Mouse (Mus musculus): ENCODE measurements around the gene Wwc2. TPM values are rescaled to one million over a fixed set of nuclear protein-coding genes. Genes with fewer than 3 reads are reported as not detected.

The Wwc2 gene
- polyA plus RNA-seq, 1 experiment from 2014 or later, result 18.3 TPM

- ATAC-seq (replicated peaks; ENCODE audit: low FRiP score, low read depth), result no peak
- H3K9me3 ChIP-seq (replicated peaks; ENCODE audit: low read length), result no peaks in the 10 kb centered on the region
- TF ChIP-seq CTCF (IDR thresholded peaks at IDR 0.05; ENCODE audit: low read depth), result no peak
- peaks cover 42% of the 10 kb centered on the region for H3K36me3 ChIP-seq (ENCODE audit: insufficient read depth, low read length)
- no peak overlapping the region for H3K27ac ChIP-seq
- H3K4me1 ChIP-seq (replicated peaks; ENCODE audit: insufficient read depth, low read length), result no peaks in the 10 kb centered on the region
- no peak overlapping the region for H3K9ac ChIP-seq (ENCODE audit: low read depth, low read length)
- H3K4me3 ChIP-seq (replicated peaks; ENCODE audit: low read depth, low read length), result no peak overlapping the region
- no peak for DNase-seq (ENCODE audit: low spot score)
- 93% methylated on average over 6 of the region's 6 CpGs for WGBS
- H3K27me3 ChIP-seq (ENCODE audit: insufficient read depth, low read length), result no peaks in the 10 kb centered on the region
- H3K4me2 ChIP-seq (ENCODE audit: low read length), result no peak overlapping the region
Measured at GRCm38 (mm10) chr8:47847931-47848330, 142.8 kb downstream of the Wwc2 start.

- no peak overlapping the region for H3K27ac ChIP-seq
- H3K9ac ChIP-seq (ENCODE audit: low read depth, low read length), result no peak overlapping the region
- H3K4me2 ChIP-seq (ENCODE audit: low read length), result no peak overlapping the region
- peaks cover 47% of the 10 kb centered on the region for H3K36me3 ChIP-seq (ENCODE audit: insufficient read depth, low read length)
- no peak for ATAC-seq (replicated peaks; ENCODE audit: low FRiP score, low read depth)
- TF ChIP-seq CTCF (IDR thresholded peaks at IDR 0.05; ENCODE audit: low read depth), result no peak
- no peak overlapping the region for H3K4me3 ChIP-seq (replicated peaks; ENCODE audit: low read depth, low read length)
- H3K9me3 ChIP-seq (replicated peaks; ENCODE audit: low read length), result no peaks in the 10 kb centered on the region
- no peak for DNase-seq (ENCODE audit: low spot score)
- WGBS, result 94% methylated on average over 14 of the region's 14 CpGs
- H3K4me1 ChIP-seq (replicated peaks; ENCODE audit: insufficient read depth, low read length), result no peaks in the 10 kb centered on the region
- no peaks in the 10 kb centered on the region for H3K27me3 ChIP-seq (ENCODE audit: insufficient read depth, low read length)
Measured at GRCm38 (mm10) chr8:47847161-47847560, 143.6 kb downstream of the Wwc2 start.

GRCm38 (mm10) chr8:47845956-47846355, 144.8 kb downstream of the Wwc2 start:
- TF ChIP-seq CTCF (IDR thresholded peaks at IDR 0.05; ENCODE audit: low read depth), result peak; percentile 5; the same call in 1 of the 2 replicates
- peaks cover 46% of the 10 kb centered on the region for H3K36me3 ChIP-seq (ENCODE audit: insufficient read depth, low read length)
- H3K27me3 ChIP-seq (ENCODE audit: insufficient read depth, low read length), result no peaks in the 10 kb centered on the region
- no peaks in the 10 kb centered on the region for H3K9me3 ChIP-seq (replicated peaks; ENCODE audit: low read length)
- no peak overlapping the region for H3K4me2 ChIP-seq (ENCODE audit: low read length)
- no peak overlapping the region for H3K9ac ChIP-seq (ENCODE audit: low read depth, low read length)
- DNase-seq (ENCODE audit: low spot score) (peak; percentile 57), ATAC-seq (replicated peaks; ENCODE audit: low FRiP score, low read depth) (peak; percentile 48)
- no peak overlapping the region for H3K27ac ChIP-seq
- WGBS, result 47% methylated on average over 13 of the region's 13 CpGs
- no peaks in the 10 kb centered on the region for H3K4me1 ChIP-seq (replicated peaks; ENCODE audit: insufficient read depth, low read length)
- H3K4me3 ChIP-seq (replicated peaks; ENCODE audit: low read depth, low read length), result no peak overlapping the region

GRCm38 (mm10) chr8:47843651-47844050, 147.1 kb downstream of the Wwc2 start:
- ATAC-seq (replicated peaks; ENCODE audit: low FRiP score, low read depth) (no peak), DNase-seq (ENCODE audit: low spot score) (no peak)
- H3K9me3 ChIP-seq (replicated peaks; ENCODE audit: low read length), result no peaks in the 10 kb centered on the region
- no peak overlapping the region for H3K9ac ChIP-seq (ENCODE audit: low read depth, low read length)
- TF ChIP-seq CTCF (IDR thresholded peaks at IDR 0.05; ENCODE audit: low read depth), result no peak
- H3K4me2 ChIP-seq (ENCODE audit: low read length), result no peak overlapping the region
- 94% methylated on average over 10 of the region's 10 CpGs for WGBS
- no peak overlapping the region for H3K27ac ChIP-seq
- H3K4me3 ChIP-seq (replicated peaks; ENCODE audit: low read depth, low read length), result no peak overlapping the region
- H3K4me1 ChIP-seq (replicated peaks; ENCODE audit: insufficient read depth, low read length), result no peaks in the 10 kb centered on the region
- no peaks in the 10 kb centered on the region for H3K27me3 ChIP-seq (ENCODE audit: insufficient read depth, low read length)
- peaks cover 49% of the 10 kb centered on the region for H3K36me3 ChIP-seq (ENCODE audit: insufficient read depth, low read length)

- 78% methylated on average over 7 of the region's 7 CpGs for WGBS
- Histone ChIP-seq H3K27me3 (ENCODE audit: insufficient read depth, low read length) (no peaks in the 10 kb centered on the region), H3K27ac (no peak overlapping the region), H3K36me3 (ENCODE audit: insufficient read depth, low read length) (peaks cover 44% of the 10 kb centered on the region), H3K4me2 (ENCODE audit: low read length) (no peak overlapping the region), H3K4me1 (replicated peaks; ENCODE audit: insufficient read depth, low read length) (no peaks in the 10 kb centered on the region), H3K9me3 (replicated peaks; ENCODE audit: low read length) (no peaks in the 10 kb centered on the region), H3K9ac (ENCODE audit: low read depth, low read length) (no peak overlapping the region), H3K4me3 (replicated peaks; ENCODE audit: low read depth, low read length) (no peak overlapping the region)
- peak; percentile 42; the same call in 1 of the 2 replicates for TF ChIP-seq CTCF (IDR thresholded peaks at IDR 0.05; ENCODE audit: low read depth)
- no peak for ATAC-seq (replicated peaks; ENCODE audit: low FRiP score, low read depth)
- peak; percentile 22 for DNase-seq (ENCODE audit: low spot score)
Measured at GRCm38 (mm10) chr8:47843063-47843462, 147.7 kb downstream of the Wwc2 start.

- H3K27ac ChIP-seq, result no peak overlapping the region
- no peak overlapping the region for H3K4me2 ChIP-seq (ENCODE audit: low read length)
- WGBS, result 29% methylated on average over 1 of the region's 1 CpGs
- H3K36me3 ChIP-seq (ENCODE audit: insufficient read depth, low read length), result peaks cover 33% of the 10 kb centered on the region
- H3K27me3 ChIP-seq (ENCODE audit: insufficient read depth, low read length), result no peaks in the 10 kb centered on the region
- H3K4me3 ChIP-seq (replicated peaks; ENCODE audit: low read depth, low read length), result no peak overlapping the region
- TF ChIP-seq CTCF (IDR thresholded peaks at IDR 0.05; ENCODE audit: low read depth), result no peak
- H3K4me1 ChIP-seq (replicated peaks; ENCODE audit: insufficient read depth, low read length), result no peaks in the 10 kb centered on the region
- H3K9me3 ChIP-seq (replicated peaks; ENCODE audit: low read length), result no peaks in the 10 kb centered on the region
- no peak overlapping the region for H3K9ac ChIP-seq (ENCODE audit: low read depth, low read length)
- DNase-seq (ENCODE audit: low spot score) (no peak), ATAC-seq (replicated peaks; ENCODE audit: low FRiP score, low read depth) (0 out of 2 replicates have a peak, but pooled peaks have one; percentile 19)
Measured at GRCm38 (mm10) chr8:47833944-47834343, 156.8 kb downstream of the Wwc2 start.

- Histone ChIP-seq H3K4me3 (replicated peaks; ENCODE audit: low read depth, low read length) (no peak overlapping the region), H3K4me2 (ENCODE audit: low read length) (no peak overlapping the region), H3K9me3 (replicated peaks; ENCODE audit: low read length) (no peaks in the 10 kb centered on the region), H3K9ac (ENCODE audit: low read depth, low read length) (no peak overlapping the region), H3K27me3 (ENCODE audit: insufficient read depth, low read length) (no peaks in the 10 kb centered on the region), H3K4me1 (replicated peaks; ENCODE audit: insufficient read depth, low read length) (no peaks in the 10 kb centered on the region), H3K36me3 (ENCODE audit: insufficient read depth, low read length) (peaks cover 36% of the 10 kb centered on the region; the same call in 1 of the 2 replicates), H3K27ac (no peak overlapping the region)
- ATAC-seq (replicated peaks; ENCODE audit: low FRiP score, low read depth) (no peak), DNase-seq (ENCODE audit: low spot score) (no peak)
- 77% methylated on average over 6 of the region's 6 CpGs for WGBS
- no peak for TF ChIP-seq CTCF (IDR thresholded peaks at IDR 0.05; ENCODE audit: low read depth)
Measured at GRCm38 (mm10) chr8:47832616-47833015, 158.1 kb downstream of the Wwc2 start.
